Mouse (Mus musculus) liver, embryonic 14.5 days (tissue): ENCODE results near the gene Arhgef1. TPM values are rescaled to one million over a fixed set of nuclear protein-coding genes. Genes with fewer than 3 reads are reported as not detected.

Source experiments
- ATAC-seq: fragments of 200-750 bp; cut with Nextera tagmentation; 2 replicates; pipeline ENCODE4 v1.8.0; 2017; ENCODE audit warnings: moderate number of reproducible peaks, mild to moderate bottlenecking, moderate library complexity; ENCODE audit not compliant: insufficient read depth
- DNase-seq, 3 experiments: peaks; one replicate each; pipeline ENCODE4 v3.0.0-alpha.2; 2012 to 2013; ENCODE audit warnings: low read depth in 3 of 3, low spot score in 3 of 3
- H3K27ac ChIP-seq: fragments of 300-500 bp; sonication (generic); 2 replicates; pipeline ENCODE4 v1.5.1; 2014; ENCODE audit warnings: moderate library complexity, mild to moderate bottlenecking, control low read depth, inconsistent platforms
- H3K27me3 ChIP-seq: fragments of 300-500 bp; sonication (generic); 2 replicates; pipeline ENCODE4 v1.6.1; 2014; ENCODE audit warnings: mild to moderate bottlenecking, low read length, moderate library complexity; ENCODE audit not compliant: control insufficient read depth, insufficient read depth
- H3K36me3 ChIP-seq: fragments of 300-500 bp; sonication (generic); replicated peaks from 2 replicates; pipeline ENCODE4 v1.6.1; 2014; ENCODE audit warnings: low read depth; ENCODE audit not compliant: control insufficient read depth, insufficient read depth
- H3K4me1 ChIP-seq, 2 experiments: fragments of 200-500 bp in 1 of 2; fragments of 300-500 bp in 1 of 2; sonication (generic) in 1 of 2; replicated peaks; 2 replicates each; pipeline ENCODE4 v1.6.1; 2012 to 2014; ENCODE audit warnings: antibody characterized with exemption in 1 of 2, inconsistent platforms in 1 of 2, low read length in 1 of 2; ENCODE audit not compliant: control insufficient read depth in 2 of 2, insufficient read depth in 2 of 2
- H3K4me2 ChIP-seq: fragments of 300-500 bp; sonication (generic); 2 replicates; pipeline ENCODE4 v1.6.1; 2014; ENCODE audit warnings: low read depth, mild to moderate bottlenecking, control low read depth, moderate library complexity
- H3K4me3 ChIP-seq, 2 experiments: fragments of 200-500 bp in 1 of 2; fragments of 300-500 bp in 1 of 2; sonication (generic) in 1 of 2; 2 replicates each; pipeline ENCODE4 v1.5.1; 2012 to 2014; ENCODE audit warnings: low read depth in 2 of 2, low read length in 2 of 2, mild to moderate bottlenecking in 2 of 2, control low read depth in 1 of 2, inconsistent platforms in 1 of 2, moderate library complexity in 1 of 2; ENCODE audit not compliant: insufficient read depth in 1 of 2
- H3K9ac ChIP-seq: fragments of 300-500 bp; sonication (generic); replicated peaks from 2 replicates; pipeline ENCODE4 v1.6.1; 2014; ENCODE audit warnings: mild to moderate bottlenecking, control low read depth, moderate library complexity
- H3K9me3 ChIP-seq: fragments of 300-500 bp; sonication (generic); 2 replicates; pipeline ENCODE4 v1.6.1; 2016; ENCODE audit warnings: low read length, mixed read lengths; ENCODE audit not compliant: control insufficient read depth
- CTCF ChIP-seq: IDR thresholded peaks from 2 replicates; pipeline ENCODE4 v1.5.1; 2016; ENCODE audit warnings: antibody characterized with exemption, low read depth, control low read depth
- EP300 ChIP-seq: IDR thresholded peaks from 2 replicates; pipeline ENCODE4 v1.6.1; 2016; ENCODE audit warnings: antibody characterized with exemption, low read depth
- WGBS: fragments of 180-500 bp; shearing (Covaris S2); extraction: QIAGEN DNeasy Blood & Tissue Kit; methylation state at CpG from one replicate; pipeline ENCODE4 v1.1.7; 2014; ENCODE audit not compliant: insufficient replicate concordance; 5-methylcytosine and 5-hydroxymethylcytosine counted together
- microRNA-seq: library from miRNA; unstranded; fragments of <30 nt; microRNA quantifications from one replicate; pipeline ENCODE4, GENCODE M21; 2016
- polyA plus RNA-seq, 2 experiments: library from polyadenylated mRNA; depleted of rRNA in 1 of 2; stranded (reverse) in 1 of 2; unstranded in 1 of 2; fragments of >200 nt; fragmentation: Nextera tagmentation in 1 of 2; extraction: Ambion mirVana in 1 of 2; gene quantifications; 2 replicates each; pipeline versions ENCODE4 v1.2.1 to v1.2.3; 2012 to 2014

Gene Arhgef1
- polyA plus RNA-seq, 2 experiments: 28.7 to 44.2 TPM

GRCm38 (mm10) chr7:24974893-24975595 is 72.3 kb downstream of the Arhgef1 start:
- ATAC-seq: no peak
- peak in 2 of 3 experiments; percentile 38 to 46 for DNase-seq
- Histone ChIP-seq H3K27ac (no peak overlapping the region), H3K4me2 (no peak overlapping the region), H3K9ac (no peak overlapping the region), H3K9me3 (no peaks in the 10 kb centered on the region), H3K4me1 (no peaks in the 10 kb centered on the region; a peak in 1 of 4 replicates), H3K36me3 (no peaks in the 10 kb centered on the region), H3K4me3 (no peak overlapping the region), H3K27me3 (no peaks in the 10 kb centered on the region)
- no peak for TF ChIP-seq EP300
- peak; percentile 82 for TF ChIP-seq CTCF
- 14% methylated on average over 9 of the region's 9 CpGs for WGBS

Small RNA genes within 50 kb of the gene (microRNA-seq; reads per million reads assigned to microRNA genes)
- not detected for gene Mir7046

Other genes with a start within 250 kb of the Arhgef1 start
- not detected in 2 replicates for gene Tex101, start 226.2 kb upstream of the Arhgef1 start, polyA plus RNA-seq (2012; rRNA removed)
- gene Tex101, start 226.2 kb upstream of the Arhgef1 start, polyA plus RNA-seq (2014; fragmentation: Nextera tagmentation; extraction: Ambion mirVana): not detected in 2 replicates
- not detected in 2 replicates for gene BC049730, start 193.7 kb upstream of the Arhgef1 start, polyA plus RNA-seq (2012; rRNA removed)
- not detected in 2 replicates for gene BC049730, start 193.7 kb upstream of the Arhgef1 start, polyA plus RNA-seq (2014; fragmentation: Nextera tagmentation; extraction: Ambion mirVana)
- not detected in 2 replicates for gene Gm4763, start 176.0 kb upstream of the Arhgef1 start, polyA plus RNA-seq (2012; rRNA removed)
- not detected in 2 replicates for gene Gm4763, start 176.0 kb upstream of the Arhgef1 start, polyA plus RNA-seq (2014; fragmentation: Nextera tagmentation; extraction: Ambion mirVana)
- 1.0 and 1.1 TPM in 2 replicates for gene Cd177, start 142.6 kb upstream of the Arhgef1 start, polyA plus RNA-seq (2012; rRNA removed)
- gene Cd177, start 142.6 kb upstream of the Arhgef1 start, polyA plus RNA-seq (2014; fragmentation: Nextera tagmentation; extraction: Ambion mirVana): 1.9 and 2.8 TPM in 2 replicates
- gene Ceacam10, start 125.7 kb upstream of the Arhgef1 start, polyA plus RNA-seq (2012; rRNA removed): 0.19 and 0.39 TPM in 2 replicates
- 0.25 and 0.34 TPM in 2 replicates for gene Ceacam10, start 125.7 kb upstream of the Arhgef1 start, polyA plus RNA-seq (2014; fragmentation: Nextera tagmentation; extraction: Ambion mirVana)
- gene Gm9844, start 40.7 kb upstream of the Arhgef1 start, polyA plus RNA-seq (2012; rRNA removed): 0.37 and 1.5 TPM in 2 replicates
- gene Gm9844, start 40.7 kb upstream of the Arhgef1 start, polyA plus RNA-seq (2014; fragmentation: Nextera tagmentation; extraction: Ambion mirVana): 1.3 and 2.2 TPM in 2 replicates
- not detected in 2 replicates for gene Lypd4, start 33.0 kb upstream of the Arhgef1 start, polyA plus RNA-seq (2012; rRNA removed)
- not detected in 2 replicates for gene Lypd4, start 33.0 kb upstream of the Arhgef1 start, polyA plus RNA-seq (2014; fragmentation: Nextera tagmentation; extraction: Ambion mirVana)
- gene Dmrtc2, start 32.9 kb upstream of the Arhgef1 start, polyA plus RNA-seq (2012; rRNA removed): not detected in 2 replicates
- gene Dmrtc2, start 32.9 kb upstream of the Arhgef1 start, polyA plus RNA-seq (2014; fragmentation: Nextera tagmentation; extraction: Ambion mirVana): not detected in 2 replicates
- 418 and 615 TPM in 2 replicates for gene Rps19, start 18.5 kb upstream of the Arhgef1 start, polyA plus RNA-seq (2012; rRNA removed)
- 1,649 and 1,654 TPM in 2 replicates for gene Rps19, start 18.5 kb upstream of the Arhgef1 start, polyA plus RNA-seq (2014; fragmentation: Nextera tagmentation; extraction: Ambion mirVana)
- gene Cd79a, start 5.5 kb upstream of the Arhgef1 start, polyA plus RNA-seq (2012; rRNA removed): 0.81 and 1.0 TPM in 2 replicates
- gene Cd79a, start 5.5 kb upstream of the Arhgef1 start, polyA plus RNA-seq (2014; fragmentation: Nextera tagmentation; extraction: Ambion mirVana): 1.4 and 2.0 TPM in 2 replicates
- not detected in 2 replicates for gene Gm4881, start 41.6 kb downstream of the Arhgef1 start, polyA plus RNA-seq (2012; rRNA removed)
- gene Gm4881, start 41.6 kb downstream of the Arhgef1 start, polyA plus RNA-seq (2014; fragmentation: Nextera tagmentation; extraction: Ambion mirVana): not detected in 2 replicates
- 46.8 and 56.5 TPM in 2 replicates for gene Rabac1, start 69.8 kb downstream of the Arhgef1 start, polyA plus RNA-seq (2012; rRNA removed)
- 60.7 and 62.2 TPM in 2 replicates for gene Rabac1, start 69.8 kb downstream of the Arhgef1 start, polyA plus RNA-seq (2014; fragmentation: Nextera tagmentation; extraction: Ambion mirVana)
- gene Atp1a3, start 103.0 kb downstream of the Arhgef1 start, polyA plus RNA-seq (2012; rRNA removed): 0.38 and 0.50 TPM in 2 replicates
- 0.60 and 0.68 TPM in 2 replicates for gene Atp1a3, start 103.0 kb downstream of the Arhgef1 start, polyA plus RNA-seq (2014; fragmentation: Nextera tagmentation; extraction: Ambion mirVana)
- 4.9 and 6.1 TPM in 2 replicates for gene Grik5, start 169.4 kb downstream of the Arhgef1 start, polyA plus RNA-seq (2012; rRNA removed)
- gene Grik5, start 169.4 kb downstream of the Arhgef1 start, polyA plus RNA-seq (2014; fragmentation: Nextera tagmentation; extraction: Ambion mirVana): 0.37 and 0.54 TPM in 2 replicates
- 6.3 and 6.9 TPM in 2 replicates for gene Zfp574, start 169.7 kb downstream of the Arhgef1 start, polyA plus RNA-seq (2012; rRNA removed)
- 6.6 and 7.3 TPM in 2 replicates for gene Zfp574, start 169.7 kb downstream of the Arhgef1 start, polyA plus RNA-seq (2014; fragmentation: Nextera tagmentation; extraction: Ambion mirVana)